Mouse (Mus musculus) retina, adult 2 months (tissue): Measurements from ENCODE around the gene Slc25a24.

Source experiments
- DNase-seq: peaks from one replicate; pipeline ENCODE4 v3.0.0-alpha.2; 2012; ENCODE audit warnings: low read depth, low spot score

Gene Slc25a24

GRCm38 (mm10) chr3:109122641-109123530, at the start of gene Slc25a24:
Gene Slc25a24 (plus strand): TSS chr3:109123149.
- no peak for DNase-seq

GRCm38 (mm10) chr3:109080169-109080568, 42.8 kb upstream of the Slc25a24 start, which contains the start of gene Slc25a54:
Gene Slc25a54 (plus strand): TSS chr3:109080469.
- no peak for DNase-seq

- no peak for DNase-seq
These were observed 38.5 kb upstream of the Slc25a24 start for GRCm38 (mm10) chr3:109084418-109084817.

- no peak for DNase-seq
These were observed 34.5 kb upstream of the Slc25a24 start for GRCm38 (mm10) chr3:109088460-109088859.

GRCm38 (mm10) chr3:109104702-109105101, 18.2 kb upstream of the Slc25a24 start:
- no peak for DNase-seq

- DNase-seq = no peak
These were observed 5.8 kb upstream of the Slc25a24 start for GRCm38 (mm10) chr3:109117136-109117535.

- DNase-seq = no peak
These were observed 3.4 kb upstream of the Slc25a24 start for GRCm38 (mm10) chr3:109119562-109119961.

- no peak for DNase-seq
These were observed 3.0 kb upstream of the Slc25a24 start for GRCm38 (mm10) chr3:109119973-109120372.

- DNase-seq = no peak
These were observed 607 bp downstream of the Slc25a24 start for GRCm38 (mm10) chr3:109123531-109123981.

- DNase-seq = no peak
These were observed 1.1 kb downstream of the Slc25a24 start for GRCm38 (mm10) chr3:109124091-109124490.

GRCm38 (mm10) chr3:109125531-109125930, 2.6 kb downstream of the Slc25a24 start:
- DNase-seq = no peak

- no peak for DNase-seq
These were observed 6.8 kb downstream of the Slc25a24 start for GRCm38 (mm10) chr3:109129768-109130167.

- no peak for DNase-seq
These were observed 10.0 kb downstream of the Slc25a24 start for GRCm38 (mm10) chr3:109132966-109133365.

- DNase-seq = no peak
These were observed 11.1 kb downstream of the Slc25a24 start for GRCm38 (mm10) chr3:109134036-109134435.

GRCm38 (mm10) chr3:109135352-109135751, 12.4 kb downstream of the Slc25a24 start:
- no peak for DNase-seq

- no peak for DNase-seq
These were observed 29.6 kb downstream of the Slc25a24 start for GRCm38 (mm10) chr3:109152561-109152960.

- DNase-seq = no peak
These were observed 30.5 kb downstream of the Slc25a24 start for GRCm38 (mm10) chr3:109153410-109153809.

GRCm38 (mm10) chr3:109155926-109156669, 33.1 kb downstream of the Slc25a24 start:
- DNase-seq = no peak

GRCm38 (mm10) chr3:109157481-109157880, 34.5 kb downstream of the Slc25a24 start:
- DNase-seq = no peak

- DNase-seq = no peak
These were observed 41.1 kb downstream of the Slc25a24 start for GRCm38 (mm10) chr3:109164088-109164487.

GRCm38 (mm10) chr3:109164644-109165043, 41.7 kb downstream of the Slc25a24 start:
- no peak for DNase-seq

- DNase-seq = no peak
These were observed 42.4 kb downstream of the Slc25a24 start for GRCm38 (mm10) chr3:109165214-109165829.
